Mouse (Mus musculus): ENCODE data around the gene Med9.

Med9 gene

DNA sequence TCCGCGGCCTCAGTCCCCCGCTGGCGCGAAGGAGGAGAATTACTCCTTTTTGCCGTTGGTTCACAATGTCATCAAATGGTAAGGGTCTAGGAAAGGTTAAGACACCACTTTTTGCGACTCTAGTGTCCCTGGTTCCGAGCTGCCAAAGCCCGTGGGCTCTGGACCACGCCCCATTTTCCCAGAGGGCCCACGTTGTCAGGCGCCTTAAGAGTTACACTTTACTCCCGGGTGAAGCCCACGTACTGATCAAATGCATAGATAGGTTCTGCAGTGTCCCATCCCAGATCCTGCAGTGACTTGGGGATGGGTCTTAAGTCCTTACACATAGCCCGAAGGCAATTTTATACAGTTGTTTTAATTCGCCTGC is 378 bp downstream of the Med9 start:
- DNase-seq (ENCODE audit: low spot score): no peak

DNA sequence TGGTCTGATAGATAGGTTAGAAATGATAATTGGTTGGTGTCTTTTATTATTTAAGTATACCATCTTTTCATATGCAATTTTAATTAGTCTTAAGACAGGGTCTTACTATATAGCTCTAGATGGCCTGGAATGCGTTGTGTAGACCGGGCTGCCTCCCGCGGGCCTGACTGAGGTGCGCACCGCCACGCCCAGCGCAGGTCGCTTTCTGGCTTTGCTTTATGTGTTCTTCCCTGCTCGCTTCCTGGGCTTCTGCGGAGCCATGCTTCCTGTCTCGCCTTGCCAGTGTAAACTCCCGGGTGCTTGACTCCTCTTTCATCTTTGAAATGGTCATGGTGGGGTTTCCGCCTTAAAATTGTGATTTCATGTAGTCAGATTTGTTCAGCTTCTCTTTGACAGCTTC is 4.9 kb downstream of the Med9 start:
- DNase-seq (ENCODE audit: low spot score): no peak

DNA sequence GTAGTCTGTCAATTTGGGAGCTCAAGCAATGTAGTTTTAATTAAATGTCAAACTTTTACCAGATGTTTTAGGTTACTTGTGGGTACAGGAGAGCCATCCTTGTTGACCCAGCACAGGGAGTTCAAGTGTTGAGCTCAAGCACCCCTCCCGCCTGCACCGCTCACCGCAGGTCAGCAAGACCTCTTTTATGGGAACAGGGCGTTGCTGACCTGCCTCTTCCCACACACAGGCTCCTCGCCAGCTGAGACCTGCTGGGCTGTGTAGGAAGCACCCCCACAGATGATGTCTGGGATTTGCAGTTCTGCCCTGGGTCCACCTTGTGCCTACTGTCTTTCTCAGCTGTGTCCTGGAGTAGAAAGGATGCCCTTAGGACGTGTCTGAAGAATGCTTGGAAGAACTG is 8.7 kb downstream of the Med9 start:
- DNase-seq (ENCODE audit: low spot score): peak; percentile 49

DNA sequence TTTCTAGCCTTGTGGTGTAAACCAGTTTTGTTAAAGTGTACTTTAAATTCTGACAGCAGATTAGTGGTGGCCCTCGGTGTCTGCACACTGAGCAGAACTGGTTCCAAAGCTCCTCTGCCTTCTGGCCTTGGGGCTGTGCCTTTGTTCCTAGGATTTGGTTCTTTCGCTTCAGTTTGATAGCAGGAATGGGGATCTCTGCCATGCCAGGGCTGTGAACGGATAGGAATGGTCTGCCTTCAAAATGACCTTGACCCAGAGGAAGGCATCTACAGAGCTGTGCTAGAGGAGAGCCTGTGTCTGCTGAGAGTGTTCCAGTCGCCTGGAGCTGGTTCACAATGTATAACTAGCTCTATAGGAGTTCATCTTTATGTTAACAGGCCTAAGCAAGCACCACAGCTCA is 11.4 kb downstream of the Med9 start:
- DNase-seq (ENCODE audit: low spot score): no peak

DNA sequence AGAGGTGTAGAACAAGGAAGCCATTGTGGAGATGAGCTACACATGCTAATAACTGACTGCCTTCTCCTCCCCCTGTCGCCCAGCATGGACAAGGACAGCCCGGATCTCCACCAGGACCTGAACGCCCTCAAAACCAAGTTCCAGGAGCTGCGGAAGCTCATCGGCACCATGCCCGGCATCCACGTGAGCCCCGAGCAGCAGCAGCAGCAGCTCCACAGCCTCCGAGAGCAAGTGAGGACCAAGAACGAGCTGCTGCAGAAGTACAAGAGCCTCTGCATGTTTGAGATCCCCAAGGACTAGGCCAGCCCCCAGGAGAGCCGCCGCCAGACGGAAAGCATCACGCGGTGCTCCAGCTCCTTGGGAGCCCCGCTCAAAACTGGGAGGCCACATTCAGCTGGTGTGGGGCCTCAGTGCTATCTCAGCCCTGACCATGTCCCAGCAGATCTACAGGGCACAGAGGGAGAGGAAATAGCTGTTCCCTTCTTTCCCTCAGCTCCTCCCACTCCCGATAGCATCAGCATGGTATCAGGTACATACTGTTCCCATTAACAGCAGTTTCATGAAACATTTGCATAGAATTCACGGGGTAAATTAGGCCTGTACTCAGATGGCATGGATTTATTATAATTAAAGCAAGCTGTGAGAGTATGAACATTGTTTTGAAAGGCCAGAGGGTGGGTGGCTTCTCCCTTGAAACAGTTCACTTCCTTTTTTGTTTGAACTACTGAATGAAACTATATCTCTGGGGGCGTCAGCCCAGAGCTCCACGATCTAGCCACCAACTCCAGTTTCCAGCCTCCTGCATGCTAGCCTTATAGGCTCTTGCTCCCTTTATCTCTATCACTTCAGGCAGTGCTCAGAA is 12.7 kb downstream of the Med9 start:
- peak; percentile 36 for DNase-seq (ENCODE audit: low spot score)

DNA sequence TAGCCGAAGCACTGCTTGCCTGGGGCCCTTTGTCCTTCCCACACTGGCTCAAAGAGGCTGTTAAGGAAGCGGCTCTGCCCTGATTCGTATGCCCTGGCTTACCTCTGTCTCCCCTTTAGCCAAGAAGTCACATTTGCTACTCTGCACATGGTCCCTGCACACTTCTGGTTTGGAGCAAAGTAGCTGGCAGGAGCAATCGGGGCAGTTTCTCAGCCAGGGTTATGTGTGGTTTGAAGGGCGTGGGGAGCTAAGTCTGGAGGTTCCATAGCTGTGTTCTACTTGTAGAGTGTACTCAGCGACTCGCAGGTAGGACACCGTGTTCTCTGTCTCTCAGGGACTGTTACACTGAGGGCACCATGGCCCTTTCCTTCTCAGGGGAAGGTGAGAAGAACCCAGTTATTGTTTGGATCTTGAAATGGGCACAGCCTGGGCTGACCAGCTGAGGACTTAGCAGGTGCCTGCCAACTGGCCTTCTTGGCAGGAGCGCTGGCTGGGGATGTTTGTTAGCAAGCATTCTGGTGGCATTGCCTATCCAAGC is 13.4 kb downstream of the Med9 start:
- DNase-seq (ENCODE audit: low spot score): no peak

DNA sequence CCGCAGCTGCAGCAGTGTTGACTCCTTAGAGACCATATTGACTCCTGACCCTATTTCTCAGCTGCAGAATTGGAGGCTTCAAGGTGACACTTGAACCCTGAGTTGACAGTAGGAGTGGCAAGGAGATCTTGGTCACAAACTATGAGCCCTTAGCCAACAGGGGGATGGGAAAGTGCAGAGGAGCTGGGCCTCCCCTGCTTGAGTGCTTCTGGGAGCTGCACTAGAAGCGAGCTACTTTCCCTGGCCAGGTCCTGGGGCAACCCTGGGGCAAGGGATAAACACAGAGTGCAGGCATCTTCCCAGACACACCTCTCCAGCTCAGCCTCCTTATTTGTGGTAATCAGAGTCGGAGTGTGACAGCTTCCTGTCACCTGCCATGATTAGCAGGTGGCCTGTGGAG is 14.6 kb downstream of the Med9 start:
- DNase-seq (ENCODE audit: low spot score): no peak

DNA sequence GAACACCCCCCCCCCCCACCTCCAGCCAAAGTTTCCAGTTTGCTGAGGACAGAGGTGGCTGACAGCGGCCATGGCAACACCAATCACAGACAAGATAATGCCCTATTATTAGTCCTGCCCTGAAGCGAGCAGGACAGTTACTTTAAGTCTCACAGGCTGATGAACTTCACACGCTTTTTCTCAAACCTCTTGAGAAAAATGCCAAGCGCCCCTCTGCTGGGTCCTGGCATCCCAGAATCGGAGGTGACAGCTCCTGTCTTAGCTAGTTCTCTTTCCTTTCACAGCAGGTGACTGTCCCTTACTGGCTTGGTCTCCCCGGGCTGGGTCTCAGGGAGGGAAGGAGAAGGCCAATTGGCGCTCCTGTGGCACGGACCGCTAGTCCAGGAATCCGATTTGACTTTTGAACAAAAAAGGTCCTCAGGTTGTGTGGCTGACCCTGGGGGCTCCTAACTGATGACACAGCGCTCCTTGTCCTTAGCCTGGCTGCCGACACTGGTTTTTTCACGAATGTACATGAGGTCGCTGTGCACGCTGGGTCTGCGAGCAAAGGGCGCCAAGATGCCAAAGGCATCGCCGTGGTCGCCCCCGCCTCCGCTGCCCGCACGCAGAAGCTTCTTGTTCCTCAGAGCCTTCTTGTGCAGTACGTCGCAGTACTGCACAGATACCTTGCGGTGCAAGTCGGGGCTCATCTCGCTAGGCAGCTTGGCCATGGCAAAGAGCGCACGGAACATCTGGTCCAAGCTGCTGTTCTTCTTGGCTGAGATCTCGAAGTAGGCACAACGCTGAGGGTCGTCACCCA is 15.6 kb downstream of the Med9 start:
- no peak for DNase-seq (ENCODE audit: low spot score)

DNA sequence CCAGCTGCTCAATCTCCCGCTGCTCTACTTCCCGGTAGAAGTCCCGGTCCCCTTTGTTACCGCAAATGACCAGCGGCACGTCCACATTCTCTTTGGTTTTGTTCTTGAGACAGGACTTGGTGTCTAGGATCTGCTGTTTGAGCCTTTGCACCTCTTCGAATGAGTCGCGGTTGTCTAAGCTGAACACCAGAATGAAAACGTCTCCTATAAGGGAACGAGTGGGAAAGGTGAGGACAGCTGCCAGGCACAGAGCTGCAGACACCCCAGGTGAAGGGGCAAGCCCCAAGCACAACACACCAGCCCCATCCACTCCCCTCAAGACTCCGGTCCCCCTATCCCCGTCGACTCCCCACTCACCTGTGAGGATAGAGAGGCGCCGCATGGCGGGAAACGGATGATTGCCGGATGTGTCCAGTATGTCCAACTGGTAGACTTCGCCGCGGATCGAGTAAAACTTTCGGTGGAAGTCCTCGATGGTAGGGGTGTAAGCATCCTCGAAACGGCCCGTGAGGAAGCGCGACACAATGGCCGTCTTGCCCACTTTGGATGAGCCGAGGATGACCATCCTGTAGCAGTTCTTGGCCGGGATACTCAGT is 16.3 kb downstream of the Med9 start:
- peak; percentile 20 for DNase-seq (ENCODE audit: low spot score)

DNA sequence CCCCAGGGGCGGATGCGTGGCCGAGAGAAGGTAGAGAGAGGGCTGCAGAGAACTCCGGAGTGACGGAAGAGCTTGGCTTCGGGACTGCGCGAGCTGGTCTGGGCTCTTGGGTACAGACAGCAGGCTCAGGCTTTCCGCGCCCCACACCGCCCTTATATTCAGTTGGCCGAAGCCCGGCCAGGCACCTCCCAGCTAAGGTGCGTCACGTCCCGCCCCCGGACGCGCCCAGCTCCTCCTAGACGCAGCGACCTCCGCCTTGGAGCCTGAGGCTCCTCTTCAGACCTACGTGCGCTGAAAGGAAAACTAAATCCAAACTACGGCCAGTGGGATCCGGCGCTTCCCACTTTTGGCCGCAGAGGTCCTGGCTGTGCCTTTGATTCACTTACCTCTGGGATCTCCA is 16.8 kb downstream of the Med9 start, which contains the start of gene Rasd1:
Rasd1 (minus strand) TSS at position 127 of the 400 bp plus-strand sequence.
- DNase-seq (ENCODE audit: low spot score): peak; percentile 91

DNA sequence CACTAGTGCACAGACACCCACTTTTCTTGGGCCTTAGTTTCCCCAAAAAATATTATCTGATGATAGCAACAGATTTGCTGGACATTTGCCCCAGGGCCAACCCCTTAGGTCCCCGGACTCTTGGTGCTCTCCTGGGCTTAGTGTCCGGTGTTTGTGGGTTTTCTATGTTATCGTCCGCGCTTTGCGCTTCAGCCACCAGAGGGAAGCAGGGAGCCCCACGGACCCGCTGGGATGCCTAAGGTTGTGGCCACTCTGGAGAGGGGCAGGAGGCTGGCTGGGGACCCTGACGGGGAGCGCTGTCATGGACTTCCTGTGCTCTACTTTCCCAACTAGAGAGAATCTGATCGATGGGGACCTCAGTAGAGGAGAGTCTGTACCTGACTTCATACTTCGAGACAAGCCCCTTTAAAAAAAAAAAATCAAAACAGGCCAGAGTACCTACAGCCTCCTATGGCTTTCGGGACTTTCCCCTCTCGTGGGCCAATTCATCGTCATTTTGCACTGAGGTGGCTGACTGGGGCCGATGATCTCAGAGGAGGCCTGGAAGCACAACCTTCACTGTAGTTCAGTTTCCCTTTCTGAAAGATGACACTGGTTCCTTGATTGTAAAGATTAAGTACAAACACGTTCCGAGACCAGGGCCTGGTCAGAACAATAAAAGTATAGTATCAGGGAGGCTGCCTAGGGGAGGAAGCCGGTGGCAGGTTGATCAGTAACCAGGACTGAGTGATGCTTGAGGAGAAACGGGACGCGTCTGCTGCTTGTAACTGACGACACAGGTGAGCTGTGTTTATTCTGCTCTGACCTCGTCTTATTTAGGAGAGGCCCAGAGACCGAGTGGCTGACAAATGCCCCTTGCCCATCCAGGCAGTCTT is 17.5 kb downstream of the Med9 start:
- peak; percentile 82 for DNase-seq (ENCODE audit: low spot score)

DNA sequence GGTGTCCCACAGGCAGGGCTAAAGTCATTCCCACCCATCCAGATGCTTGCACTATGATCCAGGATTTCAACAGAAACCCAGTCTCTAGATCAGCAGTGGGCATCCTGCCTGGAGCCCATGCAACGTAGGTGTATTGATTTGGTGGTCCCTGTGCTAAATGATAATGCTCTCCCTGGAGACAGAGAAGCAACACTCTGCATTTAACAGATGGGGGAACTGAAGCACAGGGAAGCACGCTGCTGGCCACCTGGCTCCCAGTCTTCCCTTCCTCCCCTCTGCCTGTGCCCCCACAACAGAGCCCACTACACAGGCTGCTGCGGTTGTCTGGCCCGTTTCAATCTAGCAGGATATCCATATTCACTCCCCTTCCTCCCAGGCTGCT is 18.1 kb downstream of the Med9 start:
- no peak for DNase-seq (ENCODE audit: low spot score)

DNA sequence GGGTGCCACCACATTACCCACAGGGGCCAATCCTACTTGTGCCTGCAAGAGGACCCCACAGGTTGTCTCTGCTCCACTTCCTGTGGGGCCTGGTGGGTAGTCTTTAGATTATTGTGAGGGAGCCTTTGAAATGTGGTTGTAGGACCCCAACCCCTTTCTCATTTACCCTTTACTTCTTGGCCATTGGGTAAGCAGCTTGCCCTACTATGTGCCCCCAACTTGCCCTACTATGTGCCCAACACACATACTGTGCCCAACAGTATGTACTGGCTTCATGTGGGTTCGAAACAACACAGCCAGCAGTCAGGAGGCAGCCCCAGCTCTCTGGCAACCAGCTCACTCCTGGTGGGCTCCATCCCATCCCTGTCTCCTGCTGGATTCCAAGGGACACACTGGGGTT is 19.8 kb downstream of the Med9 start:
- no peak for DNase-seq (ENCODE audit: low spot score)

DNA sequence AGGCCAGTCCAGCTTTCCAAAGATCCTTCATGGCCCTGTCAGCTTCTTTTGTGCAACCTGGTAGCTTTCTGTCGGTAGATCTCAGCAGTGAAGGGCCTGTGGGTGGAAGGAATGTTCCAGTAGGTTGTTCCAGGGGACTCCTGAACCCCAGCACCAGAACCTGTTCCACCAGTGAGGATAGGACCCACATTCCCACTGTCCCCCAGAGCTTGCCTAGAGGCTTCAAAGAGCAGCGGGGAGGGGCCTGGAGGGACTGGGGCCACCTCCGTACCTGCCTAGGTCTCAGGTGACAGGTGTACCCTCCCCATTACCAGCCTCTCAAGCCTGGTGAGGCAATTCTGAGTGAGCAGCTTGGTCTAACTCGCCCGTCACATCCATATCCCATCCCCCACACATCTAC is 22.8 kb downstream of the Med9 start:
- DNase-seq (ENCODE audit: low spot score): no peak

DNA sequence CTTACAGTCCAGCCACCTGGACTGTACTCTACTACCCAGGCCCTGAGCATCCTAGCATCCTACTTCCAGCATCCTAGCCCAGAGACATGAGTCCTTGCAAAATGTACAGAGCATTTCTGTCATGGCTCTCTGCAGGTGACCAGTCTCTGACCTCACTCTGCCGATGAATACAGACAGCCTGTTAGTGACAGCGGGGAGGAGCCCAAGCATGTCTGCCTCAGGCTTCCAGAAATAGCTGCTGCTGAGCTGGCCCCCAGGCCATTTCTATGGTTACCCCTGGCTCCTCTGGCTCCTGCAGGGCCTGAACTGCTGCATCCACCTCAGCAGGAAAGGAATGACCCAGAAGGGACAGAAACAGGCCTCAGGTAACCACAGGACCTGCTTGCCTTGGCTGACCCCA is 23.7 kb downstream of the Med9 start:
- no peak for DNase-seq (ENCODE audit: low spot score)

DNA sequence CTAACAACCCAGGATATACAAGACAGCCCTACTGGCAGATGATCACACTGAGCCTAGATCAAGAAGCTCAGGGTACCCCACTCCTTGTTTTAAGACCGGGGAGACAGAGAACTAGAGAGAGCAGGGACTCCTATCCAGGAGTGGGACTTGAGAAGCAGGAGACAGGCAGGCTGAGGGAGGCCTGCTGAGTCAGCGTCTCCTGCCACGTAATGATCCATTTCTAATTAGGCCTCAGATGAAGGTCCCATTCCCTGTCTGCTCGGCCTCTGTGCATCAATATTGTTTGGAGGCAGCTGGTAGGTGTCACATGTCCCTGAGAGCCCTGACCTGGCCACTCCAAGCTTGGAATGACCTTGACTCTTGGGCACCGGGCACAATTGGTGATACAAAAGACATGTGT is 25.4 kb downstream of the Med9 start:
- DNase-seq (ENCODE audit: low spot score): no peak

DNA sequence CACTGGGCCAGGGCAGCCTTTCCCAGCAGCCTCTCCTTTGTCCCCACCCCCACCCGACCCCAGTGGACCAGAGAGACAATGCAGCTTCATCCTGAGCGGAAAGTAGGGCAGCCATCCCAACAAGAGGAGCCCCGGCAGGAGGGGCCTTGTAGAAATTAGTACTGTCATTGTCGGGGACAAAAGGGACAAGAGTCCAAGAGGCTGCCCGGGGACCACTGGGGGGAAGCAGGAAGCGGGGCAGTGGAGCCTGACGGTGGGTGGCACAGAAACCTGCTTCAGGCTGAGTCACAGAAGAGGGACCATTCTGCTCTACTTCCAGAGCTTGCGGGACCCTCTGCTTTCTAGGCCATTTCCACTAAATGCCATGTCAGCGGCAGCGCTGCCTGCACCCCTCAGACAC is 27.2 kb downstream of the Med9 start:
- DNase-seq (ENCODE audit: low spot score): no peak

DNA sequence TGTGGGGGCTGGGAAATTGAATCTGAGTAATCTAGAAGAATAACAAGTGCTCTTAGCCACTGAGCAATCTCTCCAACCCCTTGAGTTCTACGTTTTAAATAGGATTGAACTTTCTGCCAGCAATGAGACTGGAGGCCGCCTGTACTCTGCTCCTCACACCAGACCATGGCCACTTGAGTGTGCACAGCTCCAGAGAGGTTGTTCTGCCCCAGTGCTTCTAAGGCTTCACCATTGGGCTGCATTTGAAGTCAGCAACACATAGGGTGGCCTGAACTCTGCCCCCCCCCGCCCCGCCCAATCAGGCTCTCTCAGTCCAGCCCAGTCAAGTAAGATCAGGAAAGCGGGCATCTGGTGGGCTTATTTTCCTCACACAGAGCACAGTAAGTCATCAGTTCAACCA is 29.8 kb downstream of the Med9 start:
- no peak for DNase-seq (ENCODE audit: low spot score)

DNA sequence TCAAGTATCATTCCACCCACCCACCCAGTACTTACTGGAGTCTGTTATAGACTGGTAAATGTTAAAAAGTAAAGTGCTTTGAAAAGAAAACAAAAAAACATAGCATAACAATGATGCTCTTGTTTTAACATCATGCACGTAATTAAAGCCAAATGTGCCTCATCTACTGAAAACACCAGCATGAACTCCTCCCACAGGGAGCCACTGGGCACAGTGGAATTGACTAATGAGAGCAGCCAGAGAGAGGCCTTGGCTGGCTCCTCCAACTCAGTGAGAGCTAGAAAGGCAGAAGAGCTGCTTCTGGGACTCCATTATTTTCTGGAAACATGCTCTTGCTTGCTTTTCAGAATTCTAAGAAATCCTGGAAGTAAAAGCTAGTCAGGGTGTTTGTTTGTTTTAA is 41.4 kb downstream of the Med9 start:
- DNase-seq (ENCODE audit: low spot score): no peak

DNA sequence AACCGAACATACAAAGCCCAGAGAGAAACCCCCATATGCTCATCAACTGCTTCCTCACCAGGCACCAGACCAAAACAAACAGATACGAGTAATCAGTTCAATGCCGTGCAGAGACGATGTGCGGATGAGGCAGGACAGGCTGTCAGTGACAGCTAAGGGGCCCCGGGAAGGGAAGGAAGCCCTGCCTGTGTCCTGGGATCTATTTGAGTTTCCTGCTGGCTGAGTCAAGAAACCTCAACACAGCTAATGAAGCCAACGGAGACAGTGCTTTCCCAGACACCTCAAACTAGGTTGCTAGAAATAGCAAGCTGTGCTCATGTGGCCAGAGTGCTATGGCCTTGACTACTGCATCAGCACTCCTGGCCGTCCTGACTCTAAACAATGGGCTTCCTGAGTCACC is 43.4 kb downstream of the Med9 start:
- no peak for DNase-seq (ENCODE audit: low spot score)

DNA sequence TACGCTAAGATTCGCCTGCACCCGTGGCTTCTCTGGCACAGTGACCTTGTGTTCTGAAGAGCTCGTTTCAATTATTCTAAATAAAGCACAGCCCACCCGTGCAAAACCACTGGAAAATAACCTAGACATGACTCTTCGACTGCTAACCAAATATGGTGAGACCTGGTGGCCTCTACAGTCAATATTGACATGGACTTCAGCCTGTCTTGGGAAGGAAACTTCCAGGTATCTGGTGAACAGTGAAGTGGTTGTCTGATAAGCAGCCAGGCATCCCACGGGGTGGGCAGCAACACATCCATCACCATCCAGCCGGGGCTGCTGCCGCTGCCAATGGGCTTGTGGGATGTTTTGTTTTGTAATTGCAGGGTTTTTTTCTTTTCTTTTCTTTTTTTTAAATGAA is 46.3 kb downstream of the Med9 start:
- no peak for DNase-seq (ENCODE audit: low spot score)

All from urinary bladder, postnatal 14 days (tissue).